Mouse (Mus musculus) gastrocnemius, postnatal 14 days (tissue): ENCODE measurements around the gene Arl4c. TPM values are rescaled to one million over a fixed set of nuclear protein-coding genes. Genes with fewer than 3 reads are reported as not detected.

Experiments
- DNase-seq: peaks from one replicate; pipeline ENCODE4 v3.0.0; 2021; ENCODE audit warnings: mixed read lengths
- intact Hi-C: fragments of 180-260 bp; cut with DNase I; formaldehyde crosslinking; loops from one replicate; pipeline ENCODE4 v1.15.1; 2025; ENCODE audit warnings: low total_unique reads
- total RNA-seq, 2 experiments: library from RNA; stranded (reverse); gene quantifications; 2 replicates each; pipeline ENCODE4 v1.2.3; 2021

The Arl4c gene
- total RNA-seq, 2 experiments from 2014 or later, result 2.0 to 3.8 TPM

GRCm38 (mm10) chr1:88707536-88707935 is 5.5 kb upstream of the Arl4c start:
- DNase-seq, result no peak
- intact Hi-C loops, result loop anchor here (5.0 to 10.0 kb wide), 3 partner anchors 250 to 353 kb away; no protein-coding TSS in a partner anchor

- DNase-seq, result peak; percentile 90
- intact Hi-C loops, result loop anchor here (2.0 to 10.0 kb wide), 4 partner anchors 143 to 351 kb away; no protein-coding TSS in a partner anchor
Measured at GRCm38 (mm10) chr1:88705799-88706198, 3.8 kb upstream of the Arl4c start.

GRCm38 (mm10) chr1:88705050-88705449 is 3.0 kb upstream of the Arl4c start:
- peak; percentile 9 for DNase-seq
- intact Hi-C loops, result loop anchor here (2.0 to 10.0 kb wide), 4 partner anchors 142 to 350 kb away; no protein-coding TSS in a partner anchor

GRCm38 (mm10) chr1:88700961-88701861 is 810 bp downstream of the Arl4c start:
- intact Hi-C loops, result loop anchor here (2.0 to 10.0 kb wide), 2 partner anchors 124 to 346 kb away; no protein-coding TSS in a partner anchor
- peak; percentile 13 for DNase-seq

GRCm38 (mm10) chr1:88699856-88700791 is 1.9 kb downstream of the Arl4c start:
- intact Hi-C loops, result loop anchor here (2.0 to 10.0 kb wide), 2 partner anchors 123 to 345 kb away; no protein-coding TSS in a partner anchor
- DNase-seq, result peak; percentile 16

GRCm38 (mm10) chr1:88699401-88699800 is 2.6 kb downstream of the Arl4c start:
- intact Hi-C loops, result no loop called here
- DNase-seq, result peak; percentile 19

- DNase-seq, result no peak
- intact Hi-C loops, result no loop called here
Measured at GRCm38 (mm10) chr1:88698926-88699325, 3.1 kb downstream of the Arl4c start.

GRCm38 (mm10) chr1:88698131-88698530 is 3.9 kb downstream of the Arl4c start:
- DNase-seq, result no peak
- intact Hi-C loops, result no loop called here

GRCm38 (mm10) chr1:88696408-88696807 is 5.6 kb downstream of the Arl4c start:
- intact Hi-C loops, result no loop called here
- DNase-seq, result no peak

- DNase-seq, result no peak
- intact Hi-C loops, result no loop called here
Measured at GRCm38 (mm10) chr1:88694353-88694752, 7.7 kb downstream of the Arl4c start.

GRCm38 (mm10) chr1:88692293-88692827 is 9.7 kb downstream of the Arl4c start:
- intact Hi-C loops, result no loop called here
- DNase-seq, result no peak

- intact Hi-C loops, result no loop called here
- DNase-seq, result no peak
Measured at GRCm38 (mm10) chr1:88690601-88691000, 11.4 kb downstream of the Arl4c start.

- DNase-seq, result no peak
- intact Hi-C loops, result loop anchor here (10.0 kb wide), 1 partner anchor 60 kb away; no protein-coding TSS in a partner anchor
Measured at GRCm38 (mm10) chr1:88684765-88685164, 17.3 kb downstream of the Arl4c start.

GRCm38 (mm10) chr1:88681596-88681995 is 20.4 kb downstream of the Arl4c start:
- no peak for DNase-seq
- intact Hi-C loops, result loop anchor here (10.0 kb wide), 1 partner anchor 57 kb away; no protein-coding TSS in a partner anchor

- intact Hi-C loops, result loop anchor here (10.0 kb wide), 1 partner anchor 56 kb away; no protein-coding TSS in a partner anchor
- DNase-seq, result no peak
Measured at GRCm38 (mm10) chr1:88680804-88681203, 21.2 kb downstream of the Arl4c start.

- intact Hi-C loops, result no loop called here
- DNase-seq, result no peak
Measured at GRCm38 (mm10) chr1:88678231-88678739, 23.7 kb downstream of the Arl4c start.

GRCm38 (mm10) chr1:88670807-88671206 is 31.2 kb downstream of the Arl4c start:
- intact Hi-C loops, result no loop called here
- DNase-seq, result no peak

- intact Hi-C loops, result no loop called here
- DNase-seq, result no peak
Measured at GRCm38 (mm10) chr1:88668846-88669810, 32.9 kb downstream of the Arl4c start.
